Mouse (Mus musculus): ENCODE results near the gene Tbck. TPM values are rescaled to one million over a fixed set of nuclear protein-coding genes. Genes with fewer than 3 reads are reported as not detected.

The Tbck gene
- total RNA-seq, 2 experiments from 2014 or later = 33.7 to 35.2 TPM

DNA sequence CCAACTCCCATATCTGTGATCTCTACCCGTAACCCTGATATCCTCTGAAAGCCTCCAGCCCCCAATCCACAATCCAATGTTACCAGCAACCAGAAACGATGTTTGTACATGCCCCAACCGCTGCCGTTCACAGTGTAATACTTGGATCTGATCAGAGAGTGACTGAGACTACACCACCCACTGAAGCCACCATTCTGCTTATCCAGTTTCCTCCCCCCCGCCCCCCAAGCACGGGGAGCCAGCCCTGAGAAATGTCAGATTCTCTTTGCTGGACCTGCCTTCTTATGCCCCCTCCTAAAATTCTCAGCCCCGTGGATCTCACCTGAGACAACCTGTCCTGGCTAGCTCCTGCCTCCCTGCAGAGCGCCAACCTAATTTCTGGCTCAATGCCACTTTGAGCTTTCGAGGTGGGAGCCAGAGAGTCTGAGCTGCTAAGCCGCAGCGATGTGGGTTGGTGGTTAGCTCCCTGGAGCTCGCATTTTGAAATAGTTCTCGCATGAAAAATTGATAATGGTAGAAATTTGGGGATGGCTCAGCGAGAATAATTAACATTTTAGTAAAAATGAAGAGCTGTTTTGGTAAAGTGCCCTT, 180.5 kb downstream of the Tbck start:
- no peak for DNase-seq (ENCODE audit: extremely low spot score in 1 of 2, low spot score in 1 of 2)

DNA sequence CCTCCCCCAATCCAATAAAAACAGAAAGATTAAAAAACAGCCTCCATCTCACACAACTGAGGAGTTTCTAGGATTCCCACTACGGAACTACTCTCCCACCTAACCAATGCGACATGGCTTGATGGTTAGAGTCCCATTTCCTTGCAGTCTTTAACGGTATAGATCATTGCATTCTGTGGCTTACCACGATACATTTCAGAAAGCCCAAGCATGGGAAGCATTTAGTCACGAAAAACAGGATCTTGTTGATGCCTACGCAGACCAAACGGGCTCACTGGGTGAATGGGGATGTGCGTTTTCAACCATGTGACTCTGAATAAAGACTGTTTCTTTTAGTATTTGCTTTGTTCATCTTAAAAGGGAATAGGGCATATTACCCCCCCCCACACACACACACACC, 181.0 kb downstream of the Tbck start:
- no peak for DNase-seq (ENCODE audit: extremely low spot score in 1 of 2, low spot score in 1 of 2)

DNA sequence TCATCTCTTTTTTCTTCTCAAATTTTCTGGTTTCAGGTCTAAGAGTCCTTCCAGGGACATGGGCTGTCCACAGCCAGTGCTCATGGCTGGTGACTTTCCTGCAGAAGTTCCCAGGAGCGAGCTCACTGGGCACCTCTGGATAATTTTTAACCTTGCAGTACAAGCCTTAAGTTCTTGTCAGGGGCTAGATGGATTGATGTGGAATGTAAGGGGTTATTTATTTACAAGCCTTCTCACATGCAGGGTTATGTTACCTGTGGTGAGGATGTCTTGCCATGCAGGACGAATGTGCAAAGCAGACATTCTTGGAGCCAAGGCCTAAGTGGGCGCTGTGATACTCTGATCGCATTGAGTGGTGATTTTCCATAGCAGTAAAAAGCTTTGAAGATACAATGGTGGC, 181.7 kb downstream of the Tbck start:
- DNase-seq (ENCODE audit: extremely low spot score in 1 of 2, low spot score in 1 of 2) = no peak

DNA sequence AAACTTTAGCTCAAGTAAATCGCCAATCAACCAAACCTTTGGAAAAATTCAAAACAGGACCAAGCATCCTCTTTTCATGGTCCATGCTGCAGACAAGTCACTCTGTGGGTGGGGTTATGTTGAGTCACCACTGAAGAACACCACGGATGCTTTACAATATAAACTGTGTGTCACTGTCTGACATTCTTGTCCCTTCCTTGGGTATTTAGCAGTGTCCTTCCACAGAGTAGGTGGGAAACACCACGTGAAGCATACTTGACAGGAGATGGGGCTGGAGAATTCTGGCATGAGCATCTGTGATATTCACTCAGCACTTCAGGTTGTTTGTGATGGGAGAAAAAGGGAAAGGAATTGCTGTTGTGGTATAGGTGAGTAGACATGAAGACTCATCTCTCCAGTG, 183.0 kb downstream of the Tbck start:
- DNase-seq (ENCODE audit: extremely low spot score in 1 of 2, low spot score in 1 of 2) = no peak

DNA sequence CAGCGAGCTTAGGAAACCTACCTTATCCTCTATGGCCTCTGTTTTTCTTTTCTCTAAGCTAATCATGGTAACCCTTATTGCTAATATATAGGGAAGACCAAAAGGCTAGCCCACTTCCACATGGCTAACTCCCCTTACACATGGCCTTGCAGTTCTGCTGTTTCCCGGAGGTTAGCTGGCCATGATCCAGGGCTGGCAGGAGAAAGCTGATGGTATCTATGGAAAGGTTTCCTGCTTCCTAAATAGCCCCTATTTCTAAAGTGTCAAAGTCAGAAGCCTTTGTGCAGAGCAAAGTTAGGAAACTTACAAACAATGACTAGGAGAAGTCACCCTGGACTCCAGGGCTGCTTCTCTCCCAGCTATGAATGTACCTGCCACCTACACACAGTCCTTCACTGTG, 184.9 kb downstream of the Tbck start:
- DNase-seq (ENCODE audit: extremely low spot score in 1 of 2, low spot score in 1 of 2) = no peak

DNA sequence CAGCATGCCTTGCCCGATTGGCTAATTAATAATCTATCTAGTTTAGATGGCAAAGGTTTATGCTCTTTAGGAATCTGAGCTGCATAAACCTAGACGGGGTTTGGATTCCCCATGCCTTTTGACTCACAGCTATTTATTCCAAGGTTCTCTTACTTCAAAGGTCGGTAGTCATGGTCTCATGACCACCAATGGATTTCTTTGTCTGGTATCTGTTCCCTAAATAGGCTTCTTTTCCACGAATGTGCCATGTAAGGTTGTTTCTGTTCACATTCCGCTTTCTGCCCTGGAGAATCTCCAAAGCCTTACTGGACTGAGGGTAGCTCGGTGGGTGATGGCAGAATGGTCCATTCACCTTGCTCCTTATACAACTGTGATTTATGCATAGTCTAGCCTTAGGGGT, 186.1 kb downstream of the Tbck start:
- no peak for DNase-seq (ENCODE audit: extremely low spot score in 1 of 2, low spot score in 1 of 2)

DNA sequence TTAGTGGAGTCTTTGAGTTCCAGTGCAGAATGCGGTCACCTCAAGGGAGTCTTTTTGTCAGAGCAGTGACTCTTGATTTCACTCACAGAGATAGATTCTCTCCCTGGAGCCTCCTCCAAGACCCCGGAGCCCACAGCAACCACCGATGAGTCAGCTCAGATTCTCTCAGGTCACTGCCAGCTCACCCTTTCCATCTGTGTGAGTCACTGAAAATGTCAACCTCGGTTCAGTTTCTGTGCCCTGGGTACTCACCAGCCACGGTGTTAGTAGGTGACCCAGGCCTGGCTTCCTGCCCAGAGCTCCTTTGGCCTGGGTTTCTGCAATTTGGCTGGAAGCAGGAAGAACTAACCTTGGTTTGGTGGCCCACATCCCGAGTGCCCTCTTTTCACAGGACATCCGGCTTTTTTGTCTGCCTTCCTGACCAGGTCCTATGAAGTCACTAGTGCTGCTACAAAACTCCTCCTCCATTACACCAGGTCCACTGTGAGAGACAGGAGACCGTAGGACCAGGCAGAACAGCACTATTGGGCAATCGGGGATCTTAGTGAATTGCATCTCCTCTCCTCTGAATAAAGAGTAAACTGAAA, 187.5 kb downstream of the Tbck start:
- no peak for DNase-seq (ENCODE audit: extremely low spot score in 1 of 2, low spot score in 1 of 2)

DNA sequence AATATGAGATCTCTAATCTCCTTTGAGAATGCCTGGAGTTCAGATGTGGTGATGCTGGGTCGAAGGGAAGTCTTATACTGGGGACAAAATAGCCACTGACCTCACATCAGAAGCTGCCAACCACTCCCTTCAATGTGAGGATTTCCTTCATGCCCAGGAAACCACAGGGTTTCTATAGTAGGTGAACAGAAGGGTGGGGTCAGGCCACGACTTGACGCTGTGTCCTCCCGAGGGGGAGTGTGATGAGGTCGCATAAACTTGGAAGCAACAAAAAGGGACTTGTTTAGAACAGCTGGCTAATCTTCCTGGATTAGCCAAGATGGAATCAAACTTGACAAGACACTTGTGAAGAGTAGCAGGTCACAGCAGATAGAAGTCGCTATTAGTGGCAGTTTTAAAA, 189.3 kb downstream of the Tbck start:
- DNase-seq (ENCODE audit: extremely low spot score in 1 of 2, low spot score in 1 of 2) = no peak

DNA sequence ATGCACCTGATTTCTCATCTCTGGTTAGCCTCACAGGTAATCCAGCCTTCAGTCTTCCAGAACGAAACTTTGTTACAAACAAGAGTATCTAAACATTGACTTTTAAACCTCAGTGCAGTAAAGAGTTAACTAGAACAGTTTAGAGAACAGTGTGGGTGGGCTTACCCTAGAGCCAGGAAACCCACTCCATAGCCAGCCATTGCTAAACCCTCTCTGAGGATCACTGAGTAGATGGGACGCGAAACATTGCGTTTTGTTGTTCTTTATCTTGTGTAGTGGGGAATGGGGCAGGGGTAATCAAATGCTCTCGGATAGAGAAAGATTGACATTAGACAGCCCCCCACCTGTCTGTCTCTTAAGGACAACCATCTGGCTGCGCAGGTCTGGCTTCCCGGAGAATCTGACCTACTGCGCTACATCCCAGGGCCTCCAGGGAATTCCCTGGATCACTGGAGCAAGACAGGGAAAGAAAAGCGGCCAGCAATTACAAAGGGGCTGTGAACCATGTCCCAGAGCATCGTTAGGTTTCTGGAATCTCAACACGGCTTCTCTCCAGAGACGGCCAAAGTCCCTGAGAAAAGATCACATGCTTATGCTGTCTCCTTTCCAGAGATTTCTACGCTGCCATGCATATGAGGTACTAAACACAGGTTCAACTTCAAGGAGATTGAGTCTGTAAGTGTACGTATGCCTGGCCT, 192.2 kb downstream of the Tbck start:
- no peak for DNase-seq (ENCODE audit: extremely low spot score in 1 of 2, low spot score in 1 of 2)

DNA sequence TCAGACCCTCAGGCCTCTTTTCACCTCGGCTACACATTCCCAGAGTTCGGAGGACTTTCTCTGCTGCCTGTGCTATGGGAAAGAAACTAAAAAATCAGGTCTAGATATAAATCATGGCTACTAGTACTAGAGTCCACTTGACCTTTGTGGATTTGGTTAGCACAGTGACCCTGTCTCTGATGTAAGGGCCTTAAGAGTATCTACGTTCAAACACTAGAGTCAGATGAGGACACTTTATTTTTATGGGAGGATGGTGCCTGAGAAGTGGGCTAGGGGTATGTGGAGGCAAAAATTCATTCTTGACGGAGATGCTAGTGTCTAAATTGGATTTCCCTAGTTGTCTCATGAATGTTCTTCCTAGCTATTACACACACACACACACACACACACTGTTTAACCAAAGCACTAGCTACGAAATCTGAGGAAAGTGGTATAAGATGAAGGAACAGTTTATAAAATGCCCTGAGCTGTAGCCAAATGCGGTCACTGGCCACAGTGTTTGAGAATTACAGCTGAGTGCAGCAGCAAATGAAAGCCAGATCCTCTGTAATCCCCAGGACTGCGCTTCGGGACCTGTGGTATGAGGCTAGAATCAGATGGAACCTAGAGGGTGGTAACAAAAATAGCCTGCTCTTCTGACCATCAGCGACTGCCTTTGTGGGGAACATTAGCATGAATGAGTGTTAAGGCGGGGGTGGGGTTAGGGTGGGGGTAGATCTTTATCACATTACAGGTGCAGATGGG, 193.2 kb downstream of the Tbck start:
- DNase-seq (ENCODE audit: extremely low spot score in 1 of 2, low spot score in 1 of 2) = no peak

DNA sequence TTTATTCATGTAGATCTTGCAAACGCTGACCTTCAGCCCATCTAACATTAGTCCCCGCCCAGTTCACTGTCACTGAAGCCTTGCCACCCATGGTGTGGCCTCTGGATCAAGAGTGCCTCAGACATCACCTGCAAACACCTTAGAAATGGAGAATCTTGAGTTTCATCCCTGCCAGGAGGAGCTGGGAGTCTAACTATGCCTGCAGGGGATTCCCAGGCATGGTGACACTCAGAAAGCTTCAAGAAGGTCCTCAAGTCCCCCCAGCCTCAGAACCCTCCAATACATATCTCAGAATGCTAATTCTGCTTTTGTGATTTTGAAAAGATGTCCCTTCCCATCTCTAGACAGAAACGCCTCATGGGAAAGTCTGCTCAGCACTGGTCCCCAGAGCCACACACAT, 196.4 kb downstream of the Tbck start:
- DNase-seq (ENCODE audit: extremely low spot score in 1 of 2, low spot score in 1 of 2) = no peak

DNA sequence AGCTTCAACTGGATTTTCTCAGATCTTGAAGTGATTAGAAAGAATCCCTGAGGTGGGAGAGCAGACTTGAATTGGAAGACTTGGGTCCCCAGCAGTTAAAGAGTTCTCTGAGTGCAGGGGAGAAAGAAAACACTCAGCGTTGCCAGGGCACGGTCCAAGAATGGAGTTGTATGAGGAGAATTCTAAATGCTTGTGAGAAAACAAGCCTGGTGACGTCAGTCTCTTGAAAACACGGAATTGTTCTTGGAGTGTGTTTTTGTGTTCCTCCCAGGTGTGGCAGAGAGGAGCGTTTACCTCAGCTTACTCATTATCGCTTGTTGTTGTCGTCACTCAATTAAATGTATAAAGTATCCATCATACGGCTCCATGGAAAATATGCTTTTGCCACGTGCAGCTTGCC, 196.9 kb downstream of the Tbck start:
- DNase-seq (ENCODE audit: extremely low spot score in 1 of 2, low spot score in 1 of 2) = no peak

DNA sequence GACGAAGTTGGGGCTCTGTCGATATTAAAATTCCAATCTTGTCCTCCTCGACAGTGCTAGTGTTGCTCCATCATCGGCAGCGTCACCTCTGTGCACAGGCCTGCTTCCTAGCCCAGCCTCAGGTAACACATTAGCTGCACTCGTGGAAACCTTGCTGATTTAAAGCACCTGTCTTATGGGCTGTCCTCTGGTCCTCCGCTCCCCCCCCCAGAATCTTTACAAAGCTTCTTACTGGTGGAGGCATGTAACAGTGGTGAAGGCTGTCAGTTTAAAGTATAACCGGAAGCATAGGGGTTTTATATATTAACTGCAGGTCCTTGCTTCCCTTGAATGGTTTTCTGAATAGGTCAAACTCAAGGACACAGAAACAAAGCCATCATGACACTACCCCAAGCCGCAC, 199.3 kb downstream of the Tbck start:
- DNase-seq (ENCODE audit: extremely low spot score in 1 of 2, low spot score in 1 of 2) = no peak

DNA sequence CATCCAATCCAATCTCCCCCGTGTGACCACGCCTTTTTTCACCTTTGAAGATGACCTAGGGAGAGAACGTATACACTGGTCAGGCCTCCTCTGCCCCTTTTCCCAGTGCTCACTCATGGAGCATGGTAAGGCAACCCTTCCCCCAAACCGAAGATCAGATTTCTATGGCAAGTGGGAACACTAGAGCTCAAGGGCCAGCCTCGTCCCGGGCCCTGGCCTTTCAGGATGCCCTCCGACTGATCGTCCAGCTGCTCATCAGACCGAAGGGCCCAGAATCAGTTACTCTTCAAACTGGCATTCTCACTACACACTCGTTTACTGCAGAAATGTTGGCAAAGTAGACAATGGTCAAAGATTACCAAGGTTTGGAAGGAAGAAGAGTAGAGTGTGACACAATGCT, 200.5 kb downstream of the Tbck start:
- DNase-seq (ENCODE audit: extremely low spot score in 1 of 2, low spot score in 1 of 2) = no peak

DNA sequence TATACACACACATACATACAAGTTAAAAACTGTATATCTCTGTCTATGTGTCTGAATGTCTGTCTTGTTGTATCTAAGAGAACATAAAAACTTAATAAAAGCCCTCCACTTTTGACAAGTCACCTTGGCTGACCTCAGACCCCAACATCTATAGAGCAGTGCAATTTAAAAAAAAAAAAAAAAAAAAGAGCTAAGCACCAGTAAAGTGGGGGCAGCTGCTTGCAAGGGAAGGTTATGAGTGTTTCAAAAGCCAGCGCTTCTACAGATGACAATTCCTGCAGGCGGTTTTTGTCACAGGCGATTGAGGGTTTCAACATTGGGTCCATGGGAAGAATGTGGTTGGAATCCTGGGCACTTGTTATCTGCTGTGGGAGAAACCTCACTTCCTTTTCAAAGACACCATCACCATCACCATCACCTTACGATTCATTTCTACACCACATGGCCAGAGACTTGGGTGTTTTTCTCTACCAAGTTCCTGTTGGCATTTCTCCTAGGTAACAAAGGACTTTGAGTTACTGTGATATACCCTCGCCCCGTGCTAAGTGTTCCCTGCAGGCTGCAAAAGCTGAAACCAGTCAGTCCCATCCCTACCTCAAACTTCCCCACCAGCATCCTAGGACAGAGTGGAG, 202.6 kb downstream of the Tbck start:
- DNase-seq (ENCODE audit: extremely low spot score in 1 of 2, low spot score in 1 of 2) = no peak

DNA sequence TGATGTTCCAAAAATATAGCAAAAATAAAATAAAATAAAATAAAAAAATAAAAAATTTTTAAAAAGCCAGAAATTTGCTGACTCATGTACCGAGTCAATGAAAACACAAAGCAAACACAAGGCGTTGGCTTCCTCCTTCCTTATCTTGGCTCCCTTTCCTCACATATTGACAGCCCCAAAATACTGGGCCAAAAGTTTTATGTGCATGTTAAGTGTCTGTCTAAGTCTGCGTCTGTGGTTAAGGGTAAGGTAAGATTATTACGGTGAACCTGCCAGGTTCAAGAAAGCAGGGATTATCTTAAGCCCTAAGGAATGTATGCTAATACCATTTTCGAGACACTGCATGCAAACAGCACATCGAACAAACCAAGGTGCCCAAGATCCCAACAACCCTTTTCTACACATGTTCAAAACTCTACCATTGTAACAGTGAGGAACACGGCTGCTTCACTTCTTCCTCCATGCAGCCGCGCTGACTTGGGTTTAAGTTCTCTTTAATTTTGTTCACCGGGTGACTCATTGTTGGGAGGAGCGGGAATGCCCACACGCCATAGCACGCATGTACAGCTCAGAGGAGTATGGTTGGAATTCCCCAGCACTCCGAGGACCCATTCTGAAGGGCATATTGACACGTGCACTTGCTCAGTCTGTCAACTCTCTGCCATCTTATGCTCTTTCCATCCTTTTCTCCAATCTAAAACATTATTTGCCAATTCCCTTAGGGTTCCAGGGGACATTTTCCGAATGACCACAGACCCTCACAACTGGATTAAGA, 203.3 kb downstream of the Tbck start:
- DNase-seq (ENCODE audit: extremely low spot score in 1 of 2, low spot score in 1 of 2) = no peak

Measured in layer of hippocampus, postnatal 25 days (tissue).